Mouse (Mus musculus) embryo, embryonic 10 days (tissue): Measurements from ENCODE around the gene Ackr2.

ENCODE experiments used
- DNase-seq: peaks from one replicate; pipeline ENCODE4 v3.0.0-alpha.2; 2015; ENCODE audit warnings: low spot score

Ackr2 gene

DNA sequence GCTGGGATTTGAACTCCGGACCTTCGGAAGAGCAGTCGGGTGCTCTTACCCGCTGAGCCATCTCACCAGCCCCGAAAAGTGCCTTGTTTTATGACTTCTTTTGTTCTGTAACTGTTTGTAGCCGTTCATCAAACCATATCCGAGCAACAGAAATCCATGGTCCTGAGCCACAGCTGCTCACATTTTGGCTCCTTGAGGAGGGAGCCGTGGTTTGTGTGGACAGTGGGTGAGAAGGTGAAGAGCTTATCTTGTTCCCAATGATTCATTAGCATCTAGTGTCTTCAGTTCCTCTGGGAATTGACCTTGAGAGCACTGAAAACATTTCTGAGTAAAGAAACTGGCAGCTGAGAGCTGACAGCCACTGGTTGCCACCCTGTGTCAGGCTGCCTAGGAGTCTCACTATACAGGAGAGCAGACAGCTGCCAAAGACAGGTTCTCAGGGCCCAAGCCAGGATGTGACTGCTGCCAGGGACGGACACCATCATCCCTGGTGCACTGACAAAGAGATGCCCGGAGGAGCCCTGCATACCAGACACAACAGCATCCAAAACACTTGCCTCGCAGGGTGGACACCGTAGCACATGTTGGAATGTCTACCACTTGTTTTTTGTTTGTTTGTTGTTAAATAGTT, 6.0 kb upstream of the Ackr2 start:
- DNase-seq: no peak

DNA sequence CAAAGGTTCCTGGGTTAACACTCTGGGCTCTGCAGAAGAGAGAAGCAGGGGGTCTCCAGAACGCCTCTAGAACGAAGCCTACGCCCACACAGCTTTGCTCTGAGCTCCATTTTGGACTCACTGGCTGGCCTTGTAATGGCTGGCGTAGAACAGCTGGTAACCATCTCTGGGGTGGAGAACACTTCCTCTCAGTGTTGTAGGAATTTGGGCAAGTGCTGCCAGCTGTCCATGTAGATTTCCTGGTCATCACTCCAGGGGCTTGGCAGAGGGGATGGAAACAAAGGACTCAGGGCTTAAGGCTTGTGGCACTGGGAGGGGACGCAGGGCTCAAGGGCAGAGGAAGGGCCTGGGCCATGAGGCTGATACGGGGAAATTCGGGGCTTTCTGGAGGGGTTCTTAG, 3.7 kb upstream of the Ackr2 start:
- DNase-seq: no peak

GRCm38 (mm10) chr9:121895392-121895993, 2.7 kb upstream of the Ackr2 start:
- DNase-seq: no peak

GRCm38 (mm10) chr9:121896820-121897219, 1.3 kb upstream of the Ackr2 start:
- no peak for DNase-seq

- no peak for DNase-seq
Measured at GRCm38 (mm10) chr9:121899306-121899705, 1.2 kb downstream of the Ackr2 start.

DNA sequence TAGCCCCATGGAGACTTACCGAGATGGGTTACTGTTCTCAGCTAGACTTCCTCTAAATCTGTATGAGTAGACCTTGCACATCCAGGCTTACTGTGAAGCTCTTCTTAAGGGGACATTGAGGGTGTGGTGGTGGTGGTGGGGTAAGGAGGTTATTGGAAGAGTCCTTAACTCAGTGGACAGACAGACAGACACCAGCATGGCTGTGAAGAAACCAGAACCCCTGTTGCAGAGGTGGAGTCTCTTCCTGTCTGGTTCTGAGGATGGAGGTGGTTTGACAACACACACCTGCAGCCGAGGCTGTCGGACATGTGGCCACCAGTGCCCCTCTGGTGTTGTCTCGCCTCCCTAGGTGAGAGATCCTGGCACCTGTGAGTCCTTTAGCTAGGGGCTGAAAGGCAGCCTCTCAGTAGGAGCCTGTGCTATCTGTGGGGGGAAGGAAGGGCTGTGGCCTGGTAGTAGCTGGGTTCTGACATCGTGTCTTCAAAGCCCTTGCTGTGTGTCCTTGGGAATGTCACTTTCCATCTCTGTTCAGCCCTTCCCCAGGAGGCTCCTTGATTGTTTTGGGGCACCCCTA, 2.2 kb downstream of the Ackr2 start:
- no peak for DNase-seq

- DNase-seq: no peak
Measured at GRCm38 (mm10) chr9:121901710-121902700, 3.9 kb downstream of the Ackr2 start.

- DNase-seq: no peak
Measured at GRCm38 (mm10) chr9:121903476-121904305, 5.5 kb downstream of the Ackr2 start.

DNA sequence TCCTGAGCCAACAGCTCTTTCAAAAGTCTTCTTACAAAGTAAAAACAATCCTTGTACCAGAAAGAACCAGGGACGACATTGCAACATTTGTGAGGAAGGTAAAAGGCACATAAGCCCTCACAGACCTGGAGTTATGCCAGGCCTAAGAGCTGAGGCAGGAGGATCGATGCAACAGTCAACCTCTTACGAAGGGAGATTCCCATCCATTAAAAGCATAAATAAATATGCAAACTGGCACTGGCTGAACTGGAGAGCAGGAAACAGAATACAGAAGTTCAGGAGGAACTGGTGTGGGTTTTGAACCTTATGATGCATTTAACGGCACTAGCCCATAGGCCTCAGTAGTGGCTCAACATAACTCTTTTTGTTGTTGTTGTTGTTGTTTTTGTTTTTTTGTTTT, 6.2 kb downstream of the Ackr2 start:
- no peak for DNase-seq

- DNase-seq: no peak
Measured at GRCm38 (mm10) chr9:121904946-121905345, 6.8 kb downstream of the Ackr2 start.

- no peak for DNase-seq
Measured at GRCm38 (mm10) chr9:121905556-121906185, 7.5 kb downstream of the Ackr2 start.

DNA sequence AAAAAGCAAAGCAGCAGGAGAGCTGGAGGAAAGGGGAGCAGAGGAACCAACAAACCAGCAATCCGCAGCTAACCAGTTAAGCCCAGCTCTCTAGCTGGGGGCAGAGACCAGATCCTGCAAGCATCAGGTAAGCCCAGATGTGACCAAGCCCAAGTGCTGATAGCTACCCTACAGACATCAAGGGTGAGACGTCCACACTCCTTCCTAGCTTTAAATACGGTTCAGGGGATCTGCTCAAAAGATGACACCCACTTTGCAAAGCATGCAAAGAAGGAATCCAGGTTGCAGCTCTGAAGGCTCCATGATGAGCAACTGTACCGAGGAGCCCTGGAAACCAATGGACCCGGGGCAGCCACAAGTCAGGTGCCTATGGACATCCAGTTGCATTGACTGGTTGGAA, 8.3 kb downstream of the Ackr2 start:
- DNase-seq: no peak

GRCm38 (mm10) chr9:121907356-121908070, 9.4 kb downstream of the Ackr2 start:
- DNase-seq: no peak

GRCm38 (mm10) chr9:121908321-121908720, 10.2 kb downstream of the Ackr2 start:
- DNase-seq: no peak

GRCm38 (mm10) chr9:121909635-121910034, 11.5 kb downstream of the Ackr2 start:
- no peak for DNase-seq

DNA sequence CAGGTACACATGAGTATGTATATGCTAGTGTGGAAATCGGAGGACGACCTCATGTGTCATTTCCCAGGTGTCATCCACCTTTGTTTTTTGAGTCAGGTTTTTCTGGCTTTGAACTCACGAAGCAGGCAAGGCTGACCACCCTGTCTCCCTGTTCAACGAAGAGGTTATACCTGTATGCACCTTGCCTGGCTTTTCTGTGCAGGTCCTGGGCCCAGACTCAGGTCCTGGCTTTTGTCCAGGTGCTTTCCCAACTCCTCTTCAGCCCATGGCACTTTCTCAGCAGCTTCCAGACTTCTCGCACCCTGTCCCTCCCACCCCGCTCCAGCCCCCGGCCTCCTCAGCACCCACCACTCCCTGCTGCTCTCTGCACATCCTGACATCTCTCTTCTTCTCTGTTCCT, 13.0 kb downstream of the Ackr2 start:
- no peak for DNase-seq

GRCm38 (mm10) chr9:121912786-121913185, 14.6 kb downstream of the Ackr2 start:
- DNase-seq: no peak

DNA sequence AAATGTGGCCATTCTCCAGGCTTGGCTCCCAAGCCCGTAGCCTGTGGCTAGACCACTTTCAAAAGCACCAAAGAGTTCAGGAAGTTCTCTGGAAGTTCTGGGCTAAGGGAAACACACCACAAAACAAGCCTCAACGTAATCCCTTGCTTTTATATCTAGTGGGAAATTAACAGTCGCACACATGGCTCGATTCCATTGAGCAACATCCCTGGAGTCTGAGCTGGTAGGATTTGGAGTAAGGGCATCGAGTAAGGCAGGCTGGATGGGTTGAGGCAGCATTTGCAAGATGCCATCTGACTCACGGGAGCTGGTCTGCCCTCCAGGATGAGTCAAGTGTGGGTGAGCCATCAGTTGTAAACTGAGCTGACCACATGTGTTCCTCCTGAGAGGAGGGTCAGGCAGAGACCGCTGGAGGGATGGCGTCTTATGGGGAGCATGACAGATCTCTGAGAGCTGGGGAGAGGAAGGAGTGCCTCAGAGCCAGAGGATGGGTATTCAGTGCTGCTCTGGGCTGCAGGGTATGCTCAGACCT, 16.1 kb downstream of the Ackr2 start:
- no peak for DNase-seq

DNA sequence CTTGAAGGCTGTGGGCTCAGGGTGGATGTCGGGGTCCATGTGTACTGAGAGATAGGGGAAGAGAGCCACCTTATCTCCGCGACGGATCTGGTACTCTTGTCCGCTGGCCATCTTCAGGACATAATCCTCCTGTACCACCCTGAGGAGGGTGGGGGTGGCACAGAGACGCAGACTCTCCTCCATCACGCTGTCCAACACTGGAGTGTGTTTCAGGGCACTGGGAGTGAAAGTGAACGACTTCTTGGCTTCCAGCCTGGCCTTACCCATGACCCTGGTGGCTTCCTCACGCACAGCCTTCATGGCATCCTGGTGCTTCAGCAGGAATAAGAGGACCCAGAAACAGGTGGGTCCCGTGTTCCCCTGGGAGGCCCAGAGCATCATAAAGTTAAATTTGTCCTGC, 16.9 kb downstream of the Ackr2 start:
- DNase-seq: no peak

DNA sequence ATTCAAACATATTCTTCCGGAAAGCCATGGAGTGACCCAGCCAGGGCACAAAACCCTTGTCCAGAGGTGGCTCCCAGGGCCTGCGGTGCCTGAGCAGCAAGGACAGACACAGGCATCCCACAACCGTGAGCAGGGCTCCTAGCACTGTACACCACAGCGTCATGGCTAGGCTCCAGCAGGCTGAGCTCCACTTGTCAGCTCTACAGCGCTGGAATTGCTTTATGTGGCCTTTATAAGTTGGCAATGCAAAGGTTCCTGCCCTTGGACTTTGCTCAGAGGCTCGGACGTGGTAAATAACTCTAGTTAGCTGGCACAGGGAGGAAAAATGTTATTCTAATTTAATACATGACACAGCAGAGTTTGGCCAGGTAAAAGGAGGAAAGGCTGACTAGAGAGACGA, 17.9 kb downstream of the Ackr2 start, which contains the start of gene Cyp8b1:
Gene Cyp8b1 (minus strand): TSS at position 204 of the 400 bp plus-strand sequence.
- no peak for DNase-seq
